Mouse (Mus musculus) cortical plate, adult 2 months (tissue): ENCODE results near the gene Trp63.

Experiments
- CTCF ChIP-seq: fragments of 200-500 bp; IDR thresholded peaks from 2 replicates; pipeline ENCODE4 v1.5.1; 2011; ENCODE audit warnings: mild to moderate bottlenecking, control low read depth, low read length; ENCODE audit not compliant: insufficient read depth; ENCODE audit errors: extremely low read depth
- POLR2A ChIP-seq: fragments of 200-500 bp; IDR thresholded peaks from 2 replicates; pipeline ENCODE4 v1.6.1; 2011; ENCODE audit warnings: mild to moderate bottlenecking, low read length, control low read depth; ENCODE audit not compliant: insufficient read depth; ENCODE audit errors: extremely low read depth

DNA sequence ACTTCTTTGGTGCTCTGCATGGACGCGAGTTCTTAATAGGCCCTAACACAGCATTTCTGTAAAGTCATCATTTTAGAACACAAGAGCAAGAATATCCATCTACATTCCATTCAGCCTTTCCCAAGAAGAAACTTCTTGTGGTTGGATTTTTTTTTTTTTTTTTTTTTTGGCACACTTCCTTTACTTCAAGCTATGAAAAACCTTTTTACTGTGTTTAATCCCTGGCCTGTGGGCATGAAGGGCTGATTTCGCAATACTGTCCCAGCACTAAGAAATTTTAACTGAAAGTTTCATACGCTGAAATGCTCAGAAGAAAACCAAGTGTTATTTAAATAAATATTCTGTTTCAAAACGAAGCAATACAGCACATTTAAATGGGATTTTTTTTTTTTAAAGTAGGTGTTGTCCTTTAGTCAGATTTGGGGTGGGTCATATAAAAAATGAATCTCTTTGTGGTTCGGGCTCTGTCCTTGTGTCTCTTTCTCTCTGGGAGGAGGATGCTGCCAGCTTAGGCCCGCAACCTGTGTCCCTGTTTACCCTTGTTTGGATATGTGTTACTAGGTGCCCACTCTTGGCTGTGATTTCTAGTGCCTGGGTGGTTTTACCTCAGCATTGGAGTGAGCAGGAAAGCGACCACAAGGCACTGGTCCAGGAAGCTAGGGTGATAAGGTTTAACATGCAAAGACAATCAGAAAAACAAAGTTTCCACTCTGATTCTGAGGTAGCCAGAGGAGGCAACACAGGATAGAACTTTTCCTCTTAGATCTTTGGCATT, 177.4 kb downstream of the Trp63 start:
- TF ChIP-seq CTCF (no peak), POLR2A (no peak)
